Mouse (Mus musculus): ENCODE results near the gene Cdh22. TPM values are rescaled to one million over a fixed set of nuclear protein-coding genes. Genes with fewer than 3 reads are reported as not detected.

Cdh22 gene
- total RNA-seq, 2 experiments from 2014 or later = not detected

- ATAC-seq (replicated peaks; ENCODE audit: poor library complexity, severe bottlenecking) = no peak
These were observed 23.1 kb downstream of the Cdh22 start for GRCm38 (mm10) chr2:165211426-165212079.

- ATAC-seq (replicated peaks; ENCODE audit: poor library complexity, severe bottlenecking) = no peak
These were observed 23.7 kb downstream of the Cdh22 start for GRCm38 (mm10) chr2:165210948-165211347.

- ATAC-seq (replicated peaks; ENCODE audit: poor library complexity, severe bottlenecking) = no peak
These were observed 27.0 kb downstream of the Cdh22 start for GRCm38 (mm10) chr2:165207689-165208088.

GRCm38 (mm10) chr2:165207086-165207485 is 27.6 kb downstream of the Cdh22 start:
- no peak for ATAC-seq (replicated peaks; ENCODE audit: poor library complexity, severe bottlenecking)

- ATAC-seq (replicated peaks; ENCODE audit: poor library complexity, severe bottlenecking) = no peak
These were observed 29.2 kb downstream of the Cdh22 start for GRCm38 (mm10) chr2:165205486-165205885.

GRCm38 (mm10) chr2:165204931-165205330 is 29.7 kb downstream of the Cdh22 start:
- no peak for ATAC-seq (replicated peaks; ENCODE audit: poor library complexity, severe bottlenecking)

GRCm38 (mm10) chr2:165201761-165202751 is 32.6 kb downstream of the Cdh22 start:
- no peak for ATAC-seq (replicated peaks; ENCODE audit: poor library complexity, severe bottlenecking)

GRCm38 (mm10) chr2:165197546-165197945 is 37.1 kb downstream of the Cdh22 start:
- no peak for ATAC-seq (replicated peaks; ENCODE audit: poor library complexity, severe bottlenecking)

GRCm38 (mm10) chr2:165195411-165196182 is 39.1 kb downstream of the Cdh22 start:
- ATAC-seq (replicated peaks; ENCODE audit: poor library complexity, severe bottlenecking) = no peak

GRCm38 (mm10) chr2:165191483-165191882 is 43.2 kb downstream of the Cdh22 start:
- no peak for ATAC-seq (replicated peaks; ENCODE audit: poor library complexity, severe bottlenecking)

- no peak for ATAC-seq (replicated peaks; ENCODE audit: poor library complexity, severe bottlenecking)
These were observed 45.1 kb downstream of the Cdh22 start for GRCm38 (mm10) chr2:165189546-165189945.

- no peak for ATAC-seq (replicated peaks; ENCODE audit: poor library complexity, severe bottlenecking)
These were observed 46.8 kb downstream of the Cdh22 start for GRCm38 (mm10) chr2:165187648-165188380.

- no peak for ATAC-seq (replicated peaks; ENCODE audit: poor library complexity, severe bottlenecking)
These were observed 50.5 kb downstream of the Cdh22 start for GRCm38 (mm10) chr2:165184015-165184633.

- ATAC-seq (replicated peaks; ENCODE audit: poor library complexity, severe bottlenecking) = no peak
These were observed 52.3 kb downstream of the Cdh22 start for GRCm38 (mm10) chr2:165182085-165182976.

- no peak for ATAC-seq (replicated peaks; ENCODE audit: poor library complexity, severe bottlenecking)
These were observed 55.4 kb downstream of the Cdh22 start for GRCm38 (mm10) chr2:165179231-165179630.

- no peak for ATAC-seq (replicated peaks; ENCODE audit: poor library complexity, severe bottlenecking)
These were observed 57.7 kb downstream of the Cdh22 start for GRCm38 (mm10) chr2:165176965-165177364.

GRCm38 (mm10) chr2:165166664-165167435 is 67.8 kb downstream of the Cdh22 start:
- ATAC-seq (replicated peaks; ENCODE audit: poor library complexity, severe bottlenecking) = no peak

GRCm38 (mm10) chr2:165162221-165162620 is 72.4 kb downstream of the Cdh22 start:
- ATAC-seq (replicated peaks; ENCODE audit: poor library complexity, severe bottlenecking) = no peak

Measured in granulocyte monocyte progenitor cell, adult 5-6 weeks (primary cell).